Mouse (Mus musculus): ENCODE measurements around the gene Plagl2. TPM values are rescaled to one million over a fixed set of nuclear protein-coding genes. Genes with fewer than 3 reads are reported as not detected.
A peak's percentile ranks its signal among the peaks of the same experiment; 100 is the strongest.

Plagl2 gene
- polyA plus RNA-seq, 1 experiment = 14.5 TPM

DNA sequence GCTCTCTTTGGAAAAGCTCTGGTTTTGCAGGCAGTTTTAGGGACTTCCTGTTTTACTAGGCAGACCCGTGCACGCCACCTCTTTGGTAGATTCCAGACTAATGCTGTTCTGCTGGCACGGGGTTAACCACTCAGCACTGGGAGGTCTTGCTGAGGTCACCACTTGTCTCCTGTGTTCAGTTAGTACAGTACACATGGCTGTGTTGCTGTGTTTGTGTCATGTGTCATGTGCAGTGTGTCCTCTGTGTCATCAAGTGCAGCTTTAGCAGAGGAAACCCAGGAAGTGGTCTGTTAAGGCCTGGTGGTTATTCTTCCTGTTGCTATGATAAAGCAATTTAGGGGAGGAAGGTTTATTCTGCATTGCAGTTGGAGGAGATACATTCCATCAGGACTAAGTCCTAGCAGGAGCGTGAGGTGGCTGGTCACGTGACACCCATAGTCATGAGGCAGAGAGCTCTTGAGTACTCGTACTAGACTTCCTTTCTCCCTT, 26.4 kb downstream of the Plagl2 start:
- TF ChIP-seq POLR2A (IDR thresholded peaks at IDR 0.05; ENCODE audit: borderline replicate concordance, extremely low read depth, insufficient read depth, insufficient read length, poor library complexity, severe bottlenecking) (no peak), CTCF (IDR thresholded peaks at IDR 0.05; ENCODE audit: borderline replicate concordance, extremely low read depth, insufficient read depth, insufficient read length) (no peak)
- no peak for DNase-seq (ENCODE audit: low read depth)

- TF ChIP-seq POLR2A (IDR thresholded peaks at IDR 0.05; ENCODE audit: borderline replicate concordance, extremely low read depth, insufficient read depth, insufficient read length, poor library complexity, severe bottlenecking) = no peak
- TF ChIP-seq CTCF (IDR thresholded peaks at IDR 0.05; ENCODE audit: borderline replicate concordance, extremely low read depth, insufficient read depth, insufficient read length) = no peak
These were observed 27.9 kb downstream of the Plagl2 start for GRCm38 (mm10) chr2:153213351-153213750.

DNA sequence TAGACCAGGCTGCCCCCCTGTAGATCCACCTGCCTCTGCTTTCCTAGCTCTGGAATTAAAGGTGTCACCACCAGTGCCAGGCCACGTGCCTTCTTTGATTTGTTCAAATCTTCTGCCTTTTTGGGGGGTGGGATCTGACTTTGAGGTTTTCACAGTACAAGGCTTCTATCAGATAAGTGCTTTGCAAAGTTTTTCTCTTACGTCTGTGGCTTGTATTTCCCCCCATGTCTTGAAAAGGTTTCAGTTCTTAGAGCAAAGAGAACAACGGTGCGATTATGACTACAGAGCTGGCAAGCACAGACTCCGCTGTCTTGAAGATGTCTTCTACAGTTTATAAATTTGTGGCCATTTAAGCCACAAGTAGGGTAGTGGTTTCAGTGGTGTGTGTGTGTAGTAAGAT, 29.8 kb downstream of the Plagl2 start:
- TF ChIP-seq CTCF (IDR thresholded peaks at IDR 0.05; ENCODE audit: borderline replicate concordance, extremely low read depth, insufficient read depth, insufficient read length) (no peak), POLR2A (IDR thresholded peaks at IDR 0.05; ENCODE audit: borderline replicate concordance, extremely low read depth, insufficient read depth, insufficient read length, poor library complexity, severe bottlenecking) (no peak)
- no peak for DNase-seq (ENCODE audit: low read depth)

More at GRCm38 (mm10) chr2:153213351-153213750, 27.9 kb downstream of the Plagl2 start:
- no peak for DNase-seq (ENCODE audit: low read depth)

DNA sequence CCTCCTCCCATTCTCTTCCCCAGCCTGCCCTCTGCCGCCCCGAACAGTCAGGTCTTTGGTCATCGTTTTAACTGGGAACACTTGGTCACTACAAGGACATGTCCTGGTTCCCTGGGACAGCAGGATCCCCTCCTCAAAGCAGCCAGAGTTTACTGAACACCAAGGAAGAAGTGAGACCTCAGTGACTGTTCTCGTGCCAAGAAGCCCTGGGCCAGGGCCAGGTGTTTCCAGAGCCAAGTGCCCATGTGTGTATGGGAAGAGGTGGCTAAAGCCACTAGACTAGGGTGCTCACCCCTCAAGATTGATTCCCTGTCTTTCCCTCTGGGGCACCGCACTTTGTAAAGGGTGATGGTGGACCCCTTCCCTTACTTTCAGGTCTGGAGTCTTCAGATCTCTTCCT, 31.9 kb downstream of the Plagl2 start:
- no peak for DNase-seq (ENCODE audit: low read depth)
- no peak for TF ChIP-seq CTCF (IDR thresholded peaks at IDR 0.05; ENCODE audit: borderline replicate concordance, extremely low read depth, insufficient read depth, insufficient read length)
- no peak for TF ChIP-seq POLR2A (IDR thresholded peaks at IDR 0.05; ENCODE audit: borderline replicate concordance, extremely low read depth, insufficient read depth, insufficient read length, poor library complexity, severe bottlenecking)

DNA sequence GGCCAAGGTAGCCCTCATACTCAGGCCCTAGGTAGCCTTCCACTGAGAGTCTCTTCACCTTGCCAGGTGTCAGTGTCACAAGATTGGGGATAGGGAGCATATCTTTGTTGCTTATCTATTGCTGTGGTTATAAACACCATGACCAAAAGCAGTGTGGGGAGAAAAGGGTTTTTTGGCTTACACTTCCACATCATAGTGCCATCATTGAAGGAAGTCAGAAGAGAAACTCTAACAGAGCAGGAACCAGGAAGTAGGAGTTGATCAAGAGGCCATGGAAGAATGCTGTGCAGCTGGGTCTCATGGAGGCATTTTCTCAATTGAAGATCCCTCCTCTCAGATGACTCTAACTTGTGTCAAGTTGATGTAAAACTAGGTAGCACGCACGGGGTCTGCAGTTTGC, 33.1 kb downstream of the Plagl2 start:
- TF ChIP-seq CTCF (IDR thresholded peaks at IDR 0.05; ENCODE audit: borderline replicate concordance, extremely low read depth, insufficient read depth, insufficient read length) = no peak
- no peak for TF ChIP-seq POLR2A (IDR thresholded peaks at IDR 0.05; ENCODE audit: borderline replicate concordance, extremely low read depth, insufficient read depth, insufficient read length, poor library complexity, severe bottlenecking)
- no peak for DNase-seq (ENCODE audit: low read depth)

DNA sequence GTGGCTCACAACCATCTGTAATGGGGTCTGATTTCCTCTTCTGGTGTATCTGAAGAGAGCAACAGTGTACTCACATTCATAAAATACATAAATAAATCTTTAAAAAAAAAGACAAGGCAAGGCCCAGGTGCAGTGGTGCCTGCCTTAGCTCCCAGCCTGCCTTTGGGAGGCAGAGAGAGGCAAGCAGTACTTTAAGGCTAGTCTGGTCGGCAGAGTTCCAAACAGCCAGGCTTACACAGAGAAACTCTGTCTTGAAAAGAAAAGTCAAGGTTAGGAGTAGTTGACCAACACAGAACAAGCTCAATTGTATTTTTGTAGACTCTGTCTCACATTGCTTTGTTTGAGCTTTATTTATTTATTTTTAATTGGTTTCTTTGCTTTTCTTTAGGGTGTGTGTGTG, 38.5 kb downstream of the Plagl2 start:
- TF ChIP-seq CTCF (IDR thresholded peaks at IDR 0.05; ENCODE audit: borderline replicate concordance, extremely low read depth, insufficient read depth, insufficient read length) (no peak), POLR2A (IDR thresholded peaks at IDR 0.05; ENCODE audit: borderline replicate concordance, extremely low read depth, insufficient read depth, insufficient read length, poor library complexity, severe bottlenecking) (no peak)
- DNase-seq (ENCODE audit: low read depth) = no peak

DNA sequence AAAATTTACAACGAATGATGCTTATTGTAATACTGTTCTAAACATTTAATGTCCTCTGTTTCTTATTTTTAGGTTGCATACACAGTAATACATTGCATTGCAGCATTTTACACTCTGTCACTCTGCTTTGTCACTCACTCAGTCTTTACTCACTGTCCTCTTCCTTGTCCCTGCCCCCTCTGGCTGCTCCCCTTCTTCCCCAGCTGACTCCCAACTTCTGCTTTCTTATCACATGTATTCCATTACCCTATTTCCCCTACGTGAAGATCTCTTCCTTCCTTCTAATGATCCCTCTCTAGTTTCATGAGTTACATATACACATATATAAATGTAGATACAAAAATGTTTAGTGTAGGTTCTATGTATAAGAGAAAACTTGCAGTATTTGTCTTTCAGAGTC, 42.1 kb downstream of the Plagl2 start:
- TF ChIP-seq CTCF (IDR thresholded peaks at IDR 0.05; ENCODE audit: borderline replicate concordance, extremely low read depth, insufficient read depth, insufficient read length) (no peak), POLR2A (IDR thresholded peaks at IDR 0.05; ENCODE audit: borderline replicate concordance, extremely low read depth, insufficient read depth, insufficient read length, poor library complexity, severe bottlenecking) (no peak)
- no peak for DNase-seq (ENCODE audit: low read depth)

DNA sequence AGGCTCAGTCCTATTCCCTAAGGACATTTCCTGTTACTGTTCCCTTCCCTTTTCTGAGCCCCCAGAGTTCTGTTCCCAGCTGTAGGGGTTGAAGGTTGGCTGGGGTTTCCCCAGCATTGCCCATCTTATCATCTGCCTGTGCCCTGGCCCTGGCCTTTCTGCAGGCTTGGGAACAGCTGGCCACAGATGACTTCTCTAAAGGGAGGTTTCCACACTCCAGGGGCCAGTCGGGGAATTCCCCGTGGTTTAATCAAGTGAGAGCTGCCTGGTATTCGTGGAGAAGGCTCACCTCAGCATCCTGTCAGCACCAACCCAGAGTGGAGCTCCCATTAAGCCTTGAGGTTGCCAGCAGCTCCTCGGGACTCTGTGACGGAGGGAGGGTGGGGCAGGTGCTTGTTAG, 42.7 kb downstream of the Plagl2 start:
- TF ChIP-seq POLR2A (IDR thresholded peaks at IDR 0.05; ENCODE audit: borderline replicate concordance, extremely low read depth, insufficient read depth, insufficient read length, poor library complexity, severe bottlenecking) (no peak), CTCF (IDR thresholded peaks at IDR 0.05; ENCODE audit: borderline replicate concordance, extremely low read depth, insufficient read depth, insufficient read length) (no peak)
- DNase-seq (ENCODE audit: low read depth) = no peak

- no peak for TF ChIP-seq CTCF (IDR thresholded peaks at IDR 0.05; ENCODE audit: borderline replicate concordance, extremely low read depth, insufficient read depth, insufficient read length)
- no peak for TF ChIP-seq POLR2A (IDR thresholded peaks at IDR 0.05; ENCODE audit: borderline replicate concordance, extremely low read depth, insufficient read depth, insufficient read length, poor library complexity, severe bottlenecking)
- DNase-seq (ENCODE audit: low read depth) = no peak
These were observed 47.0 kb downstream of the Plagl2 start for GRCm38 (mm10) chr2:153194255-153194654.

- no peak for TF ChIP-seq POLR2A (IDR thresholded peaks at IDR 0.05; ENCODE audit: borderline replicate concordance, extremely low read depth, insufficient read depth, insufficient read length, poor library complexity, severe bottlenecking)
- no peak for TF ChIP-seq CTCF (IDR thresholded peaks at IDR 0.05; ENCODE audit: borderline replicate concordance, extremely low read depth, insufficient read depth, insufficient read length)
These were observed 50.0 kb downstream of the Plagl2 start for GRCm38 (mm10) chr2:153191242-153191641.

GRCm38 (mm10) chr2:153187848-153188247, 53.4 kb downstream of the Plagl2 start:
- TF ChIP-seq POLR2A (IDR thresholded peaks at IDR 0.05; ENCODE audit: borderline replicate concordance, extremely low read depth, insufficient read depth, insufficient read length, poor library complexity, severe bottlenecking) (no peak), CTCF (IDR thresholded peaks at IDR 0.05; ENCODE audit: borderline replicate concordance, extremely low read depth, insufficient read depth, insufficient read length) (no peak)
- DNase-seq (ENCODE audit: low read depth) = no peak

More at GRCm38 (mm10) chr2:153191242-153191641, 50.0 kb downstream of the Plagl2 start:
- DNase-seq (ENCODE audit: low read depth) = no peak

- TF ChIP-seq CTCF (IDR thresholded peaks at IDR 0.05; ENCODE audit: borderline replicate concordance, extremely low read depth, insufficient read depth, insufficient read length) (no peak), POLR2A (IDR thresholded peaks at IDR 0.05; ENCODE audit: borderline replicate concordance, extremely low read depth, insufficient read depth, insufficient read length, poor library complexity, severe bottlenecking) (no peak)
- DNase-seq (ENCODE audit: low read depth) = peak; percentile 78
These were observed 55.0 kb downstream of the Plagl2 start for GRCm38 (mm10) chr2:153186176-153186591.

Measured in brain, embryonic 14.5 days (tissue).